Mouse (Mus musculus) T-cell, adult 2 months (primary cell): ENCODE results near the gene Mipol1.

Experiments
- DNase-seq: peaks from one replicate; pipeline ENCODE4 v3.0.0; 2022; ENCODE audit warnings: low spot score

The Mipol1 gene

DNA sequence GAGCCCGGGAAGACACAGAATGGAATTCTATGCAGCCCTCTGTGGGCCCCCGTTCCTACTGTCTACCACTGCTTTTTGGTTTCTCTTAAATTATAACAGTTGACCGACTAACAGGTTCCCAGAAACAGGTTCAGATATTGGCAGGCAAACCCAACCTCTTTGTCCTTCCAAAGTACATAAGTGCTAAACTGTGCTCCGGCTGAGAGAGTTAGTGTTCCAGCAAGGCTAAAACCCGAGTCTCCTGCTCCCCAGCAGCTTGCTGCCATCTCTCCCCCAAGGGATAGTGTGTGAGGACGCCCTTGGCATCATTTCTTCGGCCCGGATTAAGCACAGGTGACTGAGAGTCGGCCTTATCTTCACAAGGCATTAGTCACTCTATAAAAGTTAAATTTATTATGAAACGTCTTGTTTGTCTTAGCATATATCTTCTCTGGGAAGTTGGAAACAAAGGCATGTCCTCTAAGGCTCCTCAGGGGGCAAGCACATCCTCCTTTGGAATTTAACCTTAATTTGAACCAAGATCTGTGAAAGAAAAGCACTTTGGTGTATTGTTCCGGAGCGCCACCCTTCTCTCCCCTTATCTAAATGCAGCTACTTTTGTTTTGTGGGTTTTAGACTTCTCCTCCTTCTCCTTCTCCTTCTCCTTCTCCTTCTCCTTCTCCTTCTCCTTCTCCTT is 285.6 kb downstream of the Mipol1 start:
- no peak for DNase-seq

DNA sequence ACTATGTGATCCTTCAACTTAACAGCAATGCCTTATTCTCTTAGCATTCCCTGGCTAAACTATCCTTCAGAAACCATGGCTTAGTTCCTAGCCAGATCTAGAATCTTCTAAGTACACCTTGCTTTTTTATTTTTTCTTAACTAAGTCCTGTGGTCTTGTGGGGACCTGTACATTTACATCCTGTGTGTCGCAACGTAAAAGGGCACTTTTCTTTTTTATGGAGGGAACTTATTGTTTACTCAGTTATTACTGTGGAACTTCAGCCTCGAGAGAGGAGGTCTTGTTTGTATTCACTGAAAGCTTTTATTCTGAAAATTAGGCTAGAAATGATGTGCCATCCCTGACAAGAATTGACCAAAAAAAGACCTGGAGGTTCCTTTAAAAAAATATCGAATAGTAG is 298.1 kb downstream of the Mipol1 start:
- no peak for DNase-seq

DNA sequence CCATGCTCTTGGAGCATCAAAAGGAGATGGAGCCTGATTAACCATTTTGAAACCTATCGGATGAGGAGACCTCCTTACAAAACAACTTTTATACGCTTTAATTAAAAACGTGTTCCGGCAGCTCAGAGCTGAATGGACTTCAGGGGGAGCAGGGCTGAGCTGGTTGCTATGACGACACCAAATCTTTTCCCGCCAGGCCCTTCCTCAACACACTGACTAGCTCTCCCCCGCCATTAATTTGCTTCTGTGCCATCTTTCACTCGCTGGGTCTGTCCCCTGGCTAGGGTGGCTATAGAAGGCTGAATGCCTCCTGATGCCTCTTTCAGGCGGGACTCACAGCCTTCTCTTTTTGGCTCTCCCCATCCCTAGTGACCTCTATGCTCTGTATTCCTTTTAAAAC is 300.2 kb downstream of the Mipol1 start:
- no peak for DNase-seq

DNA sequence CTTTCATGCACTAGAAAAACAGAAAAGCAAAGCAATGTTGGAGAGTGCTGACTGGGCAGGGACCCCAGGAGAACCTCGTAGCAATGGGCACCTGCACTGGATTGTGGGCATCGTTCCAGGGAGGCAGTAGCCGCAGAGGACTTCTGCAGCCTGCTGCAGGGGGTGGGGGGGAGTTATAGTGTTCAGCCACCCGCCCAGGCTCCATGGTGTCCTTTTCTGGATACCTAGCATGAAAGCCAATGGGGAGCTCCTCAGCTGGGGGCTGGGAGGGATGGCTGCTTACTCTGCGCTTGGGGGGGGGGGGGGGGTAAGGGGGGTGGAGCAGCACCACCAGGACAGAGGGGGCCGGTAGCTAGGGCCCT is 304.3 kb downstream of the Mipol1 start:
- no peak for DNase-seq

DNA sequence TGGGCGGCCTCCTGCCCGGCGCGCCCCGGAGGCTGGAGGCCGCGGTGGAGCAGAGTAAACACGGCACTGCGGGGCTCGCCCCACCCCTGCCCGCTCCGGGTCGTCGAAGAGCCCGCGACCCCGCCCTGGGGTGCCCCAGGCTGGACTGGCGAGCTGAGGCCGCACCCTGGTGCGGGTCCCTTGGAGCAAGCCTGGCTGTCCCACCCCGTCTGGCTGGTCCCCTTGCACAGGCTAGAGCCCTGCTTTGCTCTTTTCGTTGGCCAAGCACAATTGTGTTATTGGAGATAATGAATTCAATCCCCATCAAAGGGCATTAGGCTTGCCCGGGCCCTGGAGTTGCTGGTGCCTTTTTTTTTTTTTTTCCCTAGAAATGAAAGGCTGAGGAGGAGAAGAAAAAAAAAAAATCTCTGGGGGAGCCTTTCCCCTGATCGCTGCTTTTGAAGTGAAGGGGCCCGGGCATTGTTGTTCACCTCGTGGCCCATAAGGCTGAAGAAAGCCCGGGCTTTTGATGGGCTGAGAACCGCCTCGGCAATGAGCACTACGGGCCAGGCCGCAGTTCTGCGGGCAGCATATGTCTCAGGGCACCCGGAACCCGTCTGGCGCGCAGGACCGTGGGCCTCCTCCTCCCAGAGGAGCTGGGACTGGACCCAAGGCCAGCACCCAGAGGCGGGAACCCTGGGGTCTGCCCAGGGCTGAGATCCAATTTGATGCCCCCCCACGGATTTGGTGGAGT is 304.8 kb downstream of the Mipol1 start:
- no peak for DNase-seq

DNA sequence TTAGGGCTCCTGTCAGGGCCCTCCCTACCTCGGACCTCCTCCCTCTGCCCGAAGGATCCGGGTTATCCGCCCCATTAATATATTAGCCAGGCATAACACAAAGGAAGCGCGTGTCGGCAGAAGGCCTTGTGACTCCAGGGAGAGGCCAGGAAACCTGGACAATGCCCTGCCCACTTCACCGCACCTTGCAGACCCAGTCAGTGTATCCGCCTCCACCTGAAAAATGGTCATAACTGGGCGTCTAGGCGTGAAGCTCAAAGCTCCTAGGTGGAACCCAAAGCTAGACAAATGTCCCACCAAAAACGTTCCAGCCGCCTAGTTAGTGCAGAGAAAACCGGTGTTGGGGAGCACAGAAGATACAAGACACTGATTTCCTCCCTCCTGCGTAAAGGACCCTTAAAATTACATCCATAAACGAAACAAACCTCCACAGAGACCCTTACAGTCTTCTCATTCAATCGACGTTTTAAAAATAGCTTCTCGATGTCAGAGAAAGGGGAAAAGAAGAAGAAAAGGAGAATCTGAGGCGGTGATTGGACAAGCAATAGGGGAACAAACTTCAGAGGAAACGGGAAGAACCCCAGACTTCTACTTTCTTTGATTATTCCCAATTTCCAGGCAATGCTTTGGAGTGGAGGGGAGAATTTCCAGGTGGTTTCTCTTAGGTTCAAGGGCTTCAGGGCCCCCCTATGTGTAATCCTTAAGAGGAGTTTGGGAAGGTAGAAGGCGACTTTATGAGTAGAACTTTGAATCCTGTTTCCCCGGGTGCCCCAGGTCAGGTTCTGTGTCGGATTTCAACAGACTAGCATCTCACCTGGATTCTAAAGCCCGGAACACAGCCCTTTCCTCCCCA is 306.1 kb downstream of the Mipol1 start:
- no peak for DNase-seq

DNA sequence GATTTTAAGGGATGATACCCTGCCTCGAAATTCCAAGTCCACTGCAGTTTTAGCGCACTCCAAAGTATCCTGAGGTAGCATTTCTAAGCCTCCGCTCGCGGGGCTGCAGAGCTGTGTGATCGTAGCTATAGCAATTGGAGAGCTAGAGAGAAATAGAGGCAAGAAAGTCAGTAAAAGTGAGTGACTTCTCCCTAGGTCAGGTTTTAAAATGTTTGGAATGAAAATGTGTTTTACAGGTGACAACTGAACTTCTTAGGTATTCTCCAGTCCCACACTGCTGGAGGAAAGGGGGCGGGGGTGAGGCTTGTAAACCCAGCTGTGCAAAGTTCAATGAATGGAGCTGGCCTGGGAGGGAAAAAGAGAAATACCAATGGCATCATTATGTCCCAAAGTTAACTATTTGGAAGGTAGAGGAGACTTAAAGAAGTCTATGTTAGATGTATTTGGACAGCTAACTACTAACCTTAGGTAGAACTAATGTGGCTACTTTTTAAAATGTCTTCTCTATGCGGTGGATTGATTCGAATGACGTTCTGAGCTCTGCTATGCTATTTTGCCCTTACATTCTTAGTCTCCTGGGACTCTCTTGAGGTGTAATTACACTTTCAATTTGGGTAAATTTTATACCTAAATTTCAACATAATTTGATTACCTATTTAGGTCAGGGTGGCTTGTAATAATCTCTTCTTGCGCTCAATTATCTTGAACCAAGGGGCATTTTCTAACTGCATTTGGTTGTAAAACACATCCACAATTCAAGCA is 306.9 kb downstream of the Mipol1 start:
- DNase-seq, result no peak

DNA sequence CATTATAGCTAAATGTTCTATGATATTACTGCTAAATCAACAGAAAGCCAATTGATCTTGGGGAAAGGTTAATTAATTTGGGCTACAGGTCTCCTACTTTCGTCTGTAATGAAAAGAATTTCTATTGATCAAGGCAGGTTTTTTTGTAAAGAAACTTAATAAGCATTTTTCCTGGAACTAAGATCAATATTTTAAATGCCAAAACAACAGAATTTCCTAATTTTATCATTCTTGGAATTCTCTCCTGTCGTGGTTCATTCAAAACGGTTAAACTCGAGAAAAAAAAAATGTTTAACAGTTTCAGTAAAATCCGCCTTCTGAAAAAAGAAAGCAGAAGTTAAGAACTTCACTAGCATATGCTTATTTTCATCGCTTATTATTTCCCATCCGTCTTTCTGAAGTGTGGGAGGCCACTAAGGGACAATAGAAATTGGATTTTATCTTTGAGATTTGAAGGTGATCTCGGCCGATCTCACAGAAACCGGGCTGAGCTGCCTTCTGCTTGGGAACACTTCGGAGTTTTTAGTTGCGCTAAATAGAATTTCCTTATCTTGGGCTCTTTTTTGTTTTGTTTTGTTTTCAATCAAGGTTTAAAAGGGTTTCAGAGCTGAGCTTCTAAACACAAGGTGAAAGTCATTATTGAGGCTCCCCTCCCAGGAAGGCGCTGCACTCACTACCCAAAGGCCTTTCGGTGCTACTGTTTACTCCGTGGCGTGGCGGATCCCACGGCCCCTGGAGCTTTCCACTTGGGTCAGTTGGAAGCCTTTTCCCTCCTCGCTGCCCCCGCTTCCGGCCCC is 307.8 kb downstream of the Mipol1 start:
- no peak for DNase-seq

DNA sequence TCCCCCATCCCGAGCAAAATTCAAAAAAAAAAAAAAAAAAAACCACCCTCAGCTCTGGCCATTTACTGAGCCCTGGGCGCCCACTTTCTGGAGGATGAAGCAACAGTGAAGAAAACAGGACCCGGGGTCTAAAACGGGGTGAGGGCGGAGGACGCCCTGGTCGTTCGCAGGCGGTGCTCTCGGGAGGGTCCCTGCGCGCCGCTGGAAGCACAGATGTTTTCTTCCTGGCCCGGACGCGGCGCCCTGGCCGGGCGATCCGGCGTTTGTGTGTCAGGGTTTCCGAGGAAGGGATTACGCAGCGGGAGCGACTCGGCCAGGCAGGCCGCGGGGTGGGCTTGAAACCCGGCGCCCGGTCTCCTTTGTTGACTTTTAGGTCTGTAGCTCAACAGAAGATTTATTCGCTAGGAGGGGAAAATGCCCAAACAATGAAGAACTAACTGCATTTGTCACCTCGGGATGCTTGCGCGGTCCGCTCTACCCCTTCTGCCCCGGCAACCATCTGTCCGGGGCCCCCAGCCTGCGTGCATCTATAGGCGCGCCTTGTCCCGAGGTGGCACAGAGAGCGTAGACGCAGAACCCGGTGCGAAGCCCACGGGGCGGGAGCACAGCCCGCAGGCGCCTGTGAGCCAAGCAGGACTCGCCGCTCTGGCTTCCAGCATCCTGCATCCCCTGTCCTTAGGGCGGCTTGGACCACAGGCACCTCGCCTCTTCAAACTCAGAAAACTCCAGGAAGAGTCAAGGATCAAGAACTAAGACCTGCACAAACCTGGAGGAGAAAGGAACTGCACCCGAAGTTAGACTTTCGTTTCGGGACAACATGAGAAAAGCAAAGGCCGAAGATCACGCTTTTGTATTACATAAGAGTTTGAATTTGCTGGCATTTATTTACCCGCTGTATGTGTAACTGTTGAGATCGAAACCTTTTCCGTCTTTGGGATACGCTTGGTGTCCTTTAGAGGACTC is 308.6 kb downstream of the Mipol1 start:
- no peak for DNase-seq

DNA sequence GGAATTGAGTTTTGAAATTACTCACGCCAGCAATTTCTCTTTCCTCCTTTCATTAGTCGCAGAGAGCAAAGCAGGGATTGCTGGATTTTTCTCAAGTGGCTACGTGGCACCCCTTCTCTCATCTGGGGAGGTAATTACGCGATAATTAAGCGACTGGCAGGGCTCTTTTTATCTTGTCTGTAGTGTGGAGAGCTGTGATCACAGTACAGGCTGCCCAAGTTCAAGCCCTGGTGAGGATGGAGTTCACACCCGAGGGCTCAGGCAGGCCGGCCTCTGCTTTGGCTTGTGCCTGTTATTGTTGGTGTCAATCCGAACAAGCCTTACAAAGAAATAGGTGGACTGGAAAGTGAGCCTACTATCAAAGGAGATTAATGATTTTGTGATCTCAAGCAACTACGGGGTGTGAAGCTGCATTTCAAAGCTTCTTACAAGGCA is 309.3 kb downstream of the Mipol1 start:
- DNase-seq, result no peak

DNA sequence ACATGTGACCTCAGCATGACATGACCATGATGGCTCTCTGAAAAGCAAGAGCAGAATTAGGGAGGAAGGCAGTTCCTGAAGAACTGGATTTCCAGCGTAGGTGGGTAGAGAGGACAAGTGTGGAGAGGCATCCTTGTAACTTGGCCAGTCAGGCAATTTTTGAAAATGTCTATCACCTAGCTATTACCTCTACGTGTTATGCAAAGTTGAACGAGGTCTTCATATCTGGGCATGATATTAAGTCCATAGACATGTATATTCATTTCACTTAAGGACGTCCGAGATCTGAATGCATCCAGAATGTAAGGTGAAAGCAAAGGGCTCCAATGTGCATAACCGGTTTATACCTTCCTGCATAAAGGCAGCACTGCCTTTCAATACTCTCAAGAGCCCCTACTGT is 310.9 kb downstream of the Mipol1 start:
- no peak for DNase-seq

DNA sequence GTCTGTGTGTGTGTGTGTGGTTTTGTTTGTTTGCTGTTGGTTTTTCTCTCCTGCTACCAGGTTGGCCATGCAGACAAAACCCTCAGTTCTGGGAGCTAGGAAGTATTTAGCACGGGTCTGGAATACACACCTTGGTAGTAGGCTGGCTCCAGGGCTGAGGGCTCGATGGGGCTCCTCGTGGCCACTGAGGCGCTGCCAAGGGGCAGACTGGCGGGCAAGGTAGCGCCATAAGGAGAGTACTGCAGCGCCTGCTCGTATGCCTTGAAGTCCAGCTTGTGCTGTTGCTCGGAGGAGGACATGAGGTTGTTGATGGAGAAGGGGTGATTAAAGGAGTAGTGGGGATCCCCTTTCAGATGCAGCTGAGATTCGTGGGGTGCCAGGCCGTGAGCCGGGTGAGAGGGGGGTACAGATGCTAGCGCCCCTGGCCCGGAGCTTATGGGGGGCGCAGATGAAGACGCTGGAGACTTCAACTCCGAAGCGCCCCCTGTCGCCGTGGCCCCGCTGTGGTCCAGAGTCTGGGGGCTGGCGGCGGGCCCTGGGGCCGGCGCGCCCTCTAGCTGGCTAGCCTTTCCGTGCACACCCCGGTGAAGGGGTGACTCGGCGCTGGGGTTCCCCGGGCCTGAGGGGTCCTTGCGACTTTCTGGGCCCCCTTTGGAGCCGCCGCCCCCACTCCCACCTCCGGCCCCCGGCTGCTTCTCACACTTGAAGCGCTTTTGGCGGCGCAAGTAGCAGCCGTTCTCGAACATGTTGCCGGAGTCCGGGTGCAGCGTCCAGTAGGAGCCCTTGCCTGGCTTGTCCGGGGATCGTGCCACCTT is 311.9 kb downstream of the Mipol1 start:
- DNase-seq, result no peak

DNA sequence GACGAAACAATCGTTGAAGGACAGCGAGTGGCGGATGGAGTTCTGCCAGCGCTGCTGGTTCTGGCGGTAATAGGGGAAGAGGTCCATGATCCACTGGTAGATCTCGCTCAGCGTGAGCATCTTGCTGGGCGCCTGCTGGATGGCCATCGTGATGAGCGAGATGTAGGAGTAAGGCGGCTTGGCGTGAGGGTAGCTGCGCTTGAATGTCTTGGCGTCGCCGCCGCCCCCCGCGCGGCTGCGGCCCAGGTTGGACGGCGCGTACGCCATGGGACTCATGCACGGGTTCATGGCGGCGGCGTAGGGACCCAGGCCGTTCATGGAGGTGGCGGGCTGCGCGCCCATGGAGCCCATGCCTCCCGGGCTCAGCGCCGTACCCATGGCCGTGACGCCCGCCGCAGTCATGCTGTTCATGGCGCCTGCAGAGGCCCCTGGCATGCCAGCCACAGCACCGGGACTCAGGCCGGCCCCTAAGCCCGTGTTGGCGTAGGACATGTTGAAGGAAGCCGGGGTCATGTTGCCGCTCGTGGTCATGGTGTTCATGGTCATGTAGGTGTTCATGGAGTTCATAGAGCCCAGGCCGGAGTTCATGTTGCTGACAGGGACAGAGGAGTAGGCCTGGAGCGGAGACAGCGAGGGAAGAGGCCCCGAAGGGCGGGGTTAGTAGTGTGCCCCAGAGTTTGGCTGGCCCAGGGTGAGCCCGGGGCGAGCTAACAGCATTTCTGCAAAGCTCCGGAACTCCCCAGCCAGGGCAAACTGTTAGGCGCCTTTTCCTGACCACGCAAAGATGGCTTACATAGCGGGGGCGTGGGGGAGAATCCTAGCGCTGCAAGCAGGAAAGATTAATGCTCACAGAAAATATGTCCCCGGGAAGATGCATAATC is 312.8 kb downstream of the Mipol1 start:
- no peak for DNase-seq

DNA sequence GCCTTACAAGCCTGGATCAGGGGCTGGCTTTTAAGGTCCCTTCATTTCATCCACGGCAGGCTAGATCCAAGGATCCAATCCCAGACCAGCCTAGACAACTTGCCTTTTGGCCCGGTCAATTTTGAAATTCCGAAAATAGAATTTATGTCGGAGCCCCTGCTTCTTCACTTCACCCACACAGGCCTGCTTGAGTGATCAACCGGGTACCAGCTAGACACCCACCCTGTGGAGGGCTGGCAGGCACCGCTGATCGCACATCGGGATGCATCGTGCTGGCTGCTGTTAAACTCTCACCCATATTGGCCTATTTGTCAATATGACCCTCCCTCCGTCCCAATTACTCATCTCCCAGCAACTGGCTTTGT is 313.4 kb downstream of the Mipol1 start:
- DNase-seq, result no peak

DNA sequence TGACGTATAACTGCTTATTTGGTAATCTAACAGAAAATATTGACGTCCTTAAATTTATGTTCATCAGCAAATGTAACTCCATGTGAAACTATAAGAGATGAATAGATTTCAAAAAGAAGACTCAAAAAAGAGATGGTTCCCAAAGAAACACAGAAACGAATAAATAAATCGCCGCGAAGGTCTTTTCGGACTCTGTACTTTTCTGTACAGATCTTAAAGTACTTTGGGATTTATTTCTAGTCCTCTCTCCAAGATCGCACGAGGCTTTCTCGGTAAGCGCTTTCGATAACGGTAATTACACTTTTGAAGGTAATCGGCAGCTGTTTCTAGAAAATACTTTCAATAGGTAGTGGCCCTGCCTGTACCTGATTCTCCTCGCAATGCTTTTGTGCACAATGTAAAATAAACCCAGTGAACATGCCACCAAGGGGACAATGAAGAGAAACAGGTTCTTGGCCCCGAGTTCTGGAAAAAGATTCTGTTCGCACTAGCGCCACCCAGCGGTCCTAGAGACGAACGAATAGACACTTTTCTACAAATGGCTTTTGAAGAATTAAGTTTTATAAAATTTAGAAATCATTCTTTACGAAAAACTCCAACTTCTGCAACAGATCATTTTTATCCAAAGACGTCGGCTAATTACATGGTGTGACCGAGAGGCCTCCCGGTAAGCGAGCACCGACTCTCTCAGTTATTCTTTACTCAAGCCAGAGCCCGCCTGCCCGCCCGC is 314.6 kb downstream of the Mipol1 start:
- DNase-seq, result no peak

DNA sequence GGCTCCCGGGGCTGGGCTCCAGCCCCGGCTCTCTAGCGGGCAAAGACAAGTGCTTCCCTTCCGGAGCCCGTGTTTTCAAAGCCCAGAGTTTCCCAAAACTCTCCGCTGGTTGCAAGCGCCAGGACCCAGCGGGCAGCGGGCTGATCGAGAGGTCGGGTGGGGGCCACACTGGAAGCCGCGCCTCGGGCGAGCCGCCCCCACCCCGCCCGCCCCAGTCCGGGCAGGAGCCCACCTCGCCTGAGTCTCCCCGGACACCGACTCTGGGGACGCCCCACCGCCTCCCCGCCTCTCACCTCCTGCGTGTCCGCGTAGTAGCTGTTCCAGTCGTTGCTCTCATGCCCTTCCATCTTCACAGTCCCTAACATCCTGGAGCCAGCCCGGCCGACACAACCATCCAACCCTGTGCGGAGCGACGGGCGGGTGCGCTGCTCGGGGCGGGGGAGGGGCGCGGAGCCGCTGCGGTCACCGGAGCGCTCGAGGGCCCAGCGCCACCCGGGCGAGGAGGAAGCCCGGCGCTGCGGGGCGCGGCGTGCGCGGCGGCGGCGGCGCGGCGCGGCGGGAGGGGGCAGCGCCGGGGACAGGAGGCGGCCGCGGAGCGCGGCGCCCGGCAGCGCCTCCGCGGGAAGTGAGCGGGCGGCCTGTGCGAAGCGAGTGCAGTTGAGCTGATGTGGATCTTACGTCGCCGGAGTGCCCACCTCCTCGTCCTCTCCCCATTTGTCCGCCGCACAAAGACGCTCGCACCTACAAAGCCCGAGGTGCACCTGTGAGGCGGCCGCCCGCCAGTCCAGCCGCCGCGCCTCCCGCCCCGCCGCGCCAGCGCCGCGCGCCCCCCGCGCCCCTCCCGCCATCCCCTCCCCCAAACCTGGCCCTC is 315.4 kb downstream of the Mipol1 start:
- DNase-seq, result no peak
